Mouse (Mus musculus) ovary, postnatal 10 days (tissue): ENCODE measurements around the gene Gm20388.

ENCODE experiments used
- DNase-seq: peaks from one replicate; pipeline ENCODE4 v3.0.0; 2022; ENCODE audit warnings: low spot score

Gm20388 gene

GRCm38 (mm10) chr8:120566681-120567080 is 656.0 kb downstream of the Gm20388 start:
- DNase-seq = no peak

GRCm38 (mm10) chr8:120567731-120568130 is 657.1 kb downstream of the Gm20388 start:
- no peak for DNase-seq

- DNase-seq = no peak
These were observed 657.6 kb downstream of the Gm20388 start for GRCm38 (mm10) chr8:120568164-120568798.

- no peak for DNase-seq
These were observed 658.5 kb downstream of the Gm20388 start for GRCm38 (mm10) chr8:120569123-120569522.

GRCm38 (mm10) chr8:120569939-120570715 is 659.5 kb downstream of the Gm20388 start:
- peak; percentile 67 for DNase-seq

- no peak for DNase-seq
These were observed 660.9 kb downstream of the Gm20388 start for GRCm38 (mm10) chr8:120571561-120571960.

- no peak for DNase-seq
These were observed 661.9 kb downstream of the Gm20388 start for GRCm38 (mm10) chr8:120572534-120572933.

GRCm38 (mm10) chr8:120573866-120574265 is 663.2 kb downstream of the Gm20388 start:
- DNase-seq = no peak

- DNase-seq = no peak
These were observed 664.3 kb downstream of the Gm20388 start for GRCm38 (mm10) chr8:120574941-120575340.

- no peak for DNase-seq
These were observed 665.2 kb downstream of the Gm20388 start for GRCm38 (mm10) chr8:120575801-120576200.

GRCm38 (mm10) chr8:120577821-120578220 is 667.2 kb downstream of the Gm20388 start:
- no peak for DNase-seq

- DNase-seq = no peak
These were observed 669.8 kb downstream of the Gm20388 start for GRCm38 (mm10) chr8:120580336-120581000.

GRCm38 (mm10) chr8:120581329-120581728 is 670.7 kb downstream of the Gm20388 start:
- DNase-seq = no peak

- DNase-seq = no peak
These were observed 671.2 kb downstream of the Gm20388 start for GRCm38 (mm10) chr8:120581811-120582210.

- DNase-seq = no peak
These were observed 674.9 kb downstream of the Gm20388 start for GRCm38 (mm10) chr8:120585521-120585920.

GRCm38 (mm10) chr8:120588908-120589771 is 678.5 kb downstream of the Gm20388 start, which contains the start of gene Gins2:
Gene Gins2 (minus strand): TSS chr8:120589304.
- peak; percentile 95 for DNase-seq

- no peak for DNase-seq
These were observed 679.3 kb downstream of the Gm20388 start for GRCm38 (mm10) chr8:120589921-120590320.

GRCm38 (mm10) chr8:120591587-120592292 is 681.1 kb downstream of the Gm20388 start:
- no peak for DNase-seq

GRCm38 (mm10) chr8:120594571-120594970 is 683.9 kb downstream of the Gm20388 start:
- DNase-seq = no peak

- DNase-seq = no peak
These were observed 685.3 kb downstream of the Gm20388 start for GRCm38 (mm10) chr8:120595963-120596362.

GRCm38 (mm10) chr8:120598579-120598978 is 687.9 kb downstream of the Gm20388 start:
- DNase-seq = no peak
